In the genomic region with DNA sequence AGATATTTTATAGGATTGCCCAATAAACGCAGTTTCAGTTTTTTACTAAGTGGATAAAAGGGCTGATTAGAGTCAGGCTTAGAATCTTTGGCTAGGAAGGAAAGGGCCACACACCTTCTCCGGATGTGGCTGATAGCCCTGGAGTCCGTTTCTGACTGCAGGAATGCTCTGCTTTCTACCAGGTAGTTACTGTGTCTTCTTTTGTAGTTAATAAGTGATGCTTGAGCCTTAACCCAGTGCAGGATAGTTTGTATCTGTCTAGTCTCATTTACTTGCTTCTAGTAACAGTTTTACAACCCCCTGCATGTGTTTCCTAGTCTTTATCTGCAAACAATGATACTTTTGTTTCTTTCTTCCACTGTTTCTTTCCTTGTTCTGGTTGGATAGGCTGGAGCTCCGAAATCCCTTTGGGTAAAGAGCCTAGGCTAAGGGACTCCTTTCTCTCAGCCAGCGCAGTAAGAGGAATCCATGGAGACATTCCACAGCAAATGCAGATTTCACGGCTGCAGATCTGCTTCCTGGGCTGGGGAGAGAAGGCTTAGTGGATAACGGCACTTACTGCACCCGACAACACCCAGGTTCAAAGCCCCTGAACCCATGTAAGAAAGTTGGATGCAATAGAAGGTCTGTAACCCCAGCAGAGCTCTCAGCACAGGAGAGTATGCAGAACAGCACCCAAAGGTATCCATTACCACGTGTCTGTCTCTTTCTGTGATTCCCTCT, we compare ENCODE assay signal across 14 mouse cellular contexts. TPM values are rescaled to one million over a fixed set of nuclear protein-coding genes. Genes with fewer than 3 reads are reported as not detected.
DNase-seq lines count a peak whose midpoint lies in the region; ATAC-seq and TF ChIP-seq lines count a peak whose summit lies in the region.
"Had no signal": no experiment of that assay in that cellular context is flagged by ENCODE, and none has a peak within 500 bp of the region (broad histone marks: within the 10 kb centered on the region; RNA-seq: fewer than 3 reads in every experiment).

No protein-coding gene starts in this region.

- no peak overlapping the region for H3K4me3 ChIP-seq in heart, adult 2 months
- H3K4me3 ChIP-seq in neural tube, embryonic 12.5 days, result no peak overlapping the region
- no peak overlapping the region for H3K4me3 ChIP-seq in limb, embryonic 14.5 days (replicated peaks; ENCODE audit: low read length)
- H3K4me3 ChIP-seq: liver, embryonic 15.5 days had no signal

- no peaks in the 10 kb centered on the region for H3K9me3 ChIP-seq in neural tube, embryonic 12.5 days
- no peaks in the 10 kb centered on the region for H3K9me3 ChIP-seq in limb, embryonic 14.5 days (ENCODE audit: control insufficient read depth, low read length)
- H3K9me3 ChIP-seq: liver, embryonic 15.5 days had no signal

- no peak for ATAC-seq in neural tube, embryonic 12.5 days (ENCODE audit: low FRiP score, low read depth)
- no peak for ATAC-seq in limb, embryonic 14.5 days (ENCODE audit: low FRiP score, low read depth)
- ATAC-seq: forebrain, embryonic 16.5 days had no signal

- peaks cover 19% of the 10 kb centered on the region for H3K4me1 ChIP-seq in heart, adult 2 months (ENCODE audit: control insufficient read depth, insufficient read depth, low read length)
- H3K4me1 ChIP-seq in neural tube, embryonic 12.5 days, result peaks cover 40% of the 10 kb centered on the region
- H3K4me1 ChIP-seq in limb, embryonic 14.5 days (ENCODE audit: control insufficient read depth, insufficient read depth, low read length), result peaks cover 40% of the 10 kb centered on the region

- no peak for TF ChIP-seq EP300 in heart, adult 2 months (IDR thresholded peaks at IDR 0.05; ENCODE audit: insufficient read depth, low read depth, low read length)

- peak overlapping the region; percentile 17; the same call in 1 of the 2 replicates for H3K27ac ChIP-seq in heart, adult 2 months
- H3K27ac ChIP-seq in neural tube, embryonic 12.5 days, result no peak overlapping the region
- H3K27ac ChIP-seq in limb, embryonic 14.5 days (replicated peaks; ENCODE audit: low read depth, low read length), result 0 out of 2 replicates have a peak overlapping the region, but pooled peaks have one; percentile 19
- H3K27ac ChIP-seq: liver, embryonic 15.5 days had no signal

- H3K36me3 ChIP-seq in heart, adult 2 months (ENCODE audit: control insufficient read depth, insufficient read depth, low read length), result peaks cover 2% of the 10 kb centered on the region
- H3K36me3 ChIP-seq in neural tube, embryonic 12.5 days, result peaks cover 2% of the 10 kb centered on the region; the same call in 1 of the 2 replicates
- H3K36me3 ChIP-seq in limb, embryonic 14.5 days (ENCODE audit: control insufficient read depth, insufficient read depth, low read length), result peaks cover 6% of the 10 kb centered on the region; the same call in 1 of the 2 replicates
- H3K36me3 ChIP-seq: liver, embryonic 15.5 days had no signal

- no peak for TF ChIP-seq CTCF in heart, adult 2 months (IDR thresholded peaks at IDR 0.05)

- H3K4me2 ChIP-seq in neural tube, embryonic 12.5 days (replicated peaks), result no peak overlapping the region
- no peak overlapping the region for H3K4me2 ChIP-seq in limb, embryonic 14.5 days (replicated peaks; ENCODE audit: low read depth, low read length, severe bottlenecking)
- H3K4me2 ChIP-seq: liver, embryonic 15.5 days had no signal

- intact Hi-C loops in heart, adult 2 months (cut with DNase I), result no loop called here

- H3K9ac ChIP-seq in heart, adult 2 months (ENCODE audit: low read depth, low read length), result no peak overlapping the region
- 0 out of 2 replicates have a peak overlapping the region, but pooled peaks have one; percentile 13 for H3K9ac ChIP-seq in neural tube, embryonic 12.5 days
- no peak overlapping the region for H3K9ac ChIP-seq in limb, embryonic 14.5 days (ENCODE audit: low read depth, low read length, severe bottlenecking)
- H3K9ac ChIP-seq: liver, embryonic 15.5 days had no signal

- no peak for TF ChIP-seq POLR2A in heart, adult 2 months (IDR thresholded peaks at IDR 0.05; ENCODE audit: insufficient read depth, low read depth, low read length)
- TF ChIP-seq POLR2A in limb, embryonic 14.5 days (IDR thresholded peaks at IDR 0.05; ENCODE audit: borderline replicate concordance, extremely low read depth, insufficient read depth, insufficient read length), result no peak

- WGBS in heart, adult 2 months, result 50% methylated on average over 9 of the region's 9 CpGs
- 27% methylated on average over 9 of the region's 9 CpGs for WGBS in neural tube, embryonic 12.5 days
- 45% methylated on average over 9 of the region's 9 CpGs for WGBS in limb, embryonic 14.5 days

- H3K27me3 ChIP-seq in heart, adult 2 months (ENCODE audit: control insufficient read depth, insufficient read depth, low read length), result no peaks in the 10 kb centered on the region
- H3K27me3 ChIP-seq in neural tube, embryonic 12.5 days (replicated peaks), result no peaks in the 10 kb centered on the region
- H3K27me3 ChIP-seq in limb, embryonic 14.5 days (ENCODE audit: control insufficient read depth, insufficient read depth, low read length), result no peaks in the 10 kb centered on the region
- H3K27me3 ChIP-seq: liver, embryonic 15.5 days had no signal

- DNase-seq in heart, adult 2 months, result no peak
- no peak for DNase-seq in heart, adult 18-20 months
- peak; percentile 72 for DNase-seq in kidney, adult 9 months
- DNase-seq in kidney, postnatal 14 days, result no peak
- DNase-seq in neural tube, embryonic 10.5 days (ENCODE audit: extremely low spot score, low spot score), result no peak
- DNase-seq in limb, embryonic 14.5 days (ENCODE audit: low spot score), result no peak
- DNase-seq in urinary bladder, postnatal 14 days (ENCODE audit: low spot score), result no peak
- DNase-seq: B cell, adult 2 months; cerebellum, adult 9-11 months; gastrocnemius, postnatal 25 days; right cerebral cortex, postnatal 14 days had no signal

- peaks cover 8% of the 10 kb centered on the region for H3K79me2 ChIP-seq in heart, adult 2 months (replicated peaks; ENCODE audit: control insufficient read depth, insufficient read depth, low read length)

RNA-seq across cellular contexts. Expression of gene Foxk1, which starts 12.6 kb away (rescaled TPM):
- total RNA-seq in heart, adult 2 months (2021), result 10 to 100 TPM; 13.2 to 13.8 TPM
- polyA plus RNA-seq in heart, adult 2 months (2012; rRNA removed), result 9.2 and 9.5 TPM in 2 replicates
- 10 to 100 TPM; 15.7 to 15.9 TPM for total RNA-seq in heart, adult 18-20 months (2021)
- 6.2 and 7.2 TPM in 2 replicates for polyA plus RNA-seq in neural tube, embryonic 12.5 days (2016; fragmentation: Nextera tagmentation; extraction: Ambion mirVana)
- 18.6 and 22.1 TPM in 2 replicates for polyA plus RNA-seq in limb, embryonic 14.5 days (2012; rRNA removed)
- polyA plus RNA-seq in limb, embryonic 14.5 days (2014; fragmentation: Nextera tagmentation; extraction: Ambion mirVana), result 6.0 and 6.7 TPM in 2 replicates

RNA-seq across cellular contexts. Expression of gene Ap5z1, which starts 49.9 kb away (rescaled TPM):
- total RNA-seq in heart, adult 2 months (2021), result 1 to 10 TPM; 5.4 to 6.4 TPM
- polyA plus RNA-seq in heart, adult 2 months (2012; rRNA removed), result 13.0 and 23.6 TPM in 2 replicates
- total RNA-seq in heart, adult 18-20 months (2021), result 1 to 10 TPM; 5.0 to 6.0 TPM
- 15.7 and 17.7 TPM in 2 replicates for polyA plus RNA-seq in neural tube, embryonic 12.5 days (2016; fragmentation: Nextera tagmentation; extraction: Ambion mirVana)
- 23.2 and 28.5 TPM in 2 replicates for polyA plus RNA-seq in limb, embryonic 14.5 days (2012; rRNA removed)
- 8.8 and 9.6 TPM in 2 replicates for polyA plus RNA-seq in limb, embryonic 14.5 days (2014; fragmentation: Nextera tagmentation; extraction: Ambion mirVana)
